Mouse (Mus musculus) hindbrain, postnatal 0 days (tissue): ENCODE measurements at regions not wholly inside any gene's neighbourhood (a gene's known extent, or its start where the extent isn't known, plus 50 kb on each side); places are given as distances from the start of the nearest gene placed in this dataset.
A peak's percentile ranks its signal among the peaks of the same experiment; 100 is the strongest.
"Not testable (repeated sequence)": the region's sequence is repeated elsewhere in the genome, so short reads cannot be mapped to it uniquely, and the experiment has no call there.

ENCODE experiments used
- ATAC-seq: fragments of 200-750 bp; cut with Nextera tagmentation; 2 replicates; pipeline ENCODE4 v1.8.0; 2017; ENCODE audit warnings: mild to moderate bottlenecking, moderate TSS enrichment, moderate library complexity
- DNase-seq: peaks from one replicate; pipeline ENCODE4 v3.0.0-alpha.2; 2015; ENCODE audit warnings: low spot score
- H3K27ac ChIP-seq: fragments of 300-500 bp; sonication (generic); 2 replicates; pipeline ENCODE4 v1.5.1; 2014; ENCODE audit warnings: mild to moderate bottlenecking
- H3K27me3 ChIP-seq: fragments of 300-500 bp; sonication (generic); 2 replicates; pipeline ENCODE4 v1.6.1; 2014; ENCODE audit warnings: low read length, mixed read lengths; ENCODE audit not compliant: insufficient read depth
- H3K36me3 ChIP-seq: fragments of 300-500 bp; sonication (generic); 2 replicates; pipeline ENCODE4 v1.6.1; 2014; ENCODE audit warnings: low read length, mixed read lengths; ENCODE audit not compliant: insufficient read depth
- H3K4me1 ChIP-seq: fragments of 300-500 bp; sonication (generic); 2 replicates; pipeline ENCODE4 v1.6.1; 2014; ENCODE audit warnings: antibody characterized with exemption, low read length, mixed read lengths; ENCODE audit not compliant: insufficient read depth
- H3K4me2 ChIP-seq: fragments of 300-500 bp; sonication (generic); 2 replicates; pipeline ENCODE4 v1.6.1; 2014; ENCODE audit warnings: low read depth, mild to moderate bottlenecking, low read length, moderate library complexity, mixed read lengths
- H3K4me3 ChIP-seq: fragments of 300-500 bp; sonication (generic); 2 replicates; pipeline ENCODE4 v1.5.1; 2014; ENCODE audit warnings: low read length
- H3K9ac ChIP-seq: fragments of 300-500 bp; sonication (generic); replicated peaks from 2 replicates; pipeline ENCODE4 v1.6.1; 2014; ENCODE audit warnings: mild to moderate bottlenecking, low read length, moderate library complexity, mixed read lengths
- H3K9me3 ChIP-seq: fragments of 300-500 bp; sonication (generic); 2 replicates; pipeline ENCODE4 v1.6.1; 2016; ENCODE audit warnings: low read length, mixed read lengths
- CTCF ChIP-seq: IDR thresholded peaks from 2 replicates; pipeline ENCODE4 v1.5.1; 2016; ENCODE audit warnings: antibody characterized with exemption, control low read depth, low read depth
- WGBS: fragments of 180-500 bp; shearing (Covaris S2); extraction: QIAGEN DNeasy Blood & Tissue Kit; methylation state at CpG from one replicate; pipeline ENCODE4 v1.1.7; 2014; 5-methylcytosine and 5-hydroxymethylcytosine counted together

DNA sequence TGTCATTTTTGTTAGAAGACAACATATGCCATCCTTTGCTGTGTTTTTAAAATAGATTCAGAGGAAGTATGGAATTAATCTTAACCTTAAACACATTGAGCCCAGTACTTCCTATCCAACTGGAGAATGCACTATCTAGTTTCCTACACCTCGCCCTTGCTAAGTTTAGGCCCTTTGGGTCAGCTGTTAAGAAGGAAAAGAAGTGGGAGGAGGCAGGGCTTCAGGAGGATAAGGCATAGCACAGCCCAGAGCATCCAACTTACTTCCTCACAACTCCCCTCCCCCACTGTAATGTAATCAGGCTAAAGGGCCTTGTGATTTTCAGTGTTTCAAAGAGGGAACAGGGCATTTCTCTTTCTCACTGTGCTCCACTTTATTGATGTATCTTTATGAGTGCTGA lies 88.7 kb upstream of the Vav3 start:
- TF ChIP-seq CTCF, result no peak
- H3K27ac ChIP-seq, result no peak overlapping the region
- ATAC-seq, result no peak
- no peaks in the 10 kb centered on the region for H3K36me3 ChIP-seq
- no peak for DNase-seq
- no peak overlapping the region for H3K9ac ChIP-seq
- no peaks in the 10 kb centered on the region for H3K4me1 ChIP-seq
- H3K9me3 ChIP-seq, result no peaks in the 10 kb centered on the region
- H3K4me2 ChIP-seq, result no peak overlapping the region
- H3K4me3 ChIP-seq, result no peak overlapping the region
- 75% methylated on average over 1 of the region's 1 CpGs for WGBS
- no peaks in the 10 kb centered on the region for H3K27me3 ChIP-seq

DNA sequence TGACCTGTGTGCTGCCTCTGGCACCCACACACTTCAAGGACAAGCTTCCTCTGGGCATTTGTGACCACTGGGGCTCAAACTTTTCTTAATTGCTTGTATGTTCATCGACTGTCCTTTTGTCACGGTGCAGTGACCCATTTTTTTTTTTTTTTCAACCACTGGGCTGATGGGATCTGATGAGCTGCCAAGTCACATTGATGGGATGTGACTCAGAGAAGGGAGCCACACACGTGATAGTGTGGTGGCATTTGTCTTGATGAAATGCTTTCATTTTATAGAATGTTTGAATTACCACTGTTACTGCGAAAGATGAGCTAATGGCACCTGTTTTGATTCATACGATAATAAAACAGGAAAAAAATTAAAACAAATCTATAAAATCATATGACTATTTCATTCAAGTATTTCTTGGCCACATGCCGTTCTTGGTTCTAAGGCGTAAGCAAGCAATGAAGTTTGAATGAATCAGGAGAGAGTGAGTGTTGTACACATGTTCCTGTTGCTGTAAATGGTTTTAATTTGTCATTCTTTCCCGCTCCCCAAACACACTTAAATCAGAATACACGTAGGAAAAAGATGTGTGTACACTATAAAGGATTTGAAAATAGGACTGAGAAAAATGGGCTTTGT lies 86.3 kb upstream of the Vav3 start:
- Histone ChIP-seq H3K4me1 (no peaks in the 10 kb centered on the region), H3K4me3 (no peak overlapping the region), H3K4me2 (no peak overlapping the region), H3K36me3 (no peaks in the 10 kb centered on the region), H3K9me3 (no peaks in the 10 kb centered on the region), H3K9ac (no peak overlapping the region), H3K27ac (no peak overlapping the region), H3K27me3 (no peaks in the 10 kb centered on the region)
- TF ChIP-seq CTCF, result no peak
- ATAC-seq (0 out of 2 replicates have a peak, but pooled peaks have one; percentile 18), DNase-seq (no peak)
- 62% methylated on average over 9 of the region's 9 CpGs for WGBS

DNA sequence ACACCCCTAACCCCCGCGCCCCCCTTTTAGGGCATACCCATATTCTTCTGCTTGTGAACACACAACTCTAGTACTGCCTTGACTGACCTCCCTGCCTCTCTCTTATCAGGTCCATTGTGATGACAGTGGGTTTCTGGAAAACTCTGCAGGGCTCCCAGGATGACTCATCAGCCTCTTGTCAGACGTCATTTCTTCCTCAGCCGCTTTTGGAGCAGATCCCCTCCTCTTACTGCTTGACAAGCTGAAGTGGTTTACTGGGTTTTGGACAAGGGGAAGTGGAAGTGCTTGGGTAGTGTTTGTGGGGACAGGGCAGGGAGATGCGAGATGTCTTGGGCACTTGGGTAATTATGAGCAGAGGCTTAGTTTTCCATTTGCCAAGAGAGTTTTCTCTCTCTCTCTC lies 85.5 kb upstream of the Vav3 start:
- H3K36me3 ChIP-seq, result no peaks in the 10 kb centered on the region
- H3K27ac ChIP-seq, result no peak overlapping the region
- ATAC-seq (no peak), DNase-seq (no peak)
- no peak overlapping the region for H3K4me3 ChIP-seq
- no peaks in the 10 kb centered on the region for H3K9me3 ChIP-seq
- no peak overlapping the region for H3K4me2 ChIP-seq
- no peaks in the 10 kb centered on the region for H3K4me1 ChIP-seq
- no peak overlapping the region for H3K9ac ChIP-seq
- WGBS, result 77% methylated on average over 5 of the region's 5 CpGs
- no peaks in the 10 kb centered on the region for H3K27me3 ChIP-seq
- no peak for TF ChIP-seq CTCF

DNA sequence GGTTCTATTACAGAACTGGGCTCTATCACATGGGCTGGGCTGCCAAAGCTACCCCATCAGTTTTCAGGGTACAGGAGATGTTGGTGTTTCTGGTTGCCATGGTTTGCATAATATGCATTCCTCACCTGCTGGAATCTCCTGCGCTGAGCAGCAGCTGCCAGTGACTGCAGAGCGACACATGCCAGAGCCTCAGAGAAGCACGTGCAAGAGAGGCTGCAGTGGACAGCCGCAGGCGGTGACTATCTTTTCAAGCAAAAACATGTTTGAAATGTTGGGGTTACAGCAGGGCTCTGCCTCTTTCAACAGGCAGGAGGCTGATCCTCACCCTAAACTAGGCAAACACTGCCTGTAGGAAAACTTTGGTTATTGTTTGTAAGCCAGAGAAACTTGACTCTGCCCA lies 83.7 kb upstream of the Vav3 start:
- no peak for DNase-seq
- Histone ChIP-seq H3K4me1 (no peaks in the 10 kb centered on the region), H3K4me2 (no peak overlapping the region), H3K4me3 (no peak overlapping the region), H3K9ac (no peak overlapping the region), H3K36me3 (no peaks in the 10 kb centered on the region), H3K27ac (no peak overlapping the region), H3K27me3 (no peaks in the 10 kb centered on the region), H3K9me3 (no peaks in the 10 kb centered on the region)
- no peak for ATAC-seq
- no peak for TF ChIP-seq CTCF
- 67% methylated on average over 5 of the region's 5 CpGs for WGBS

DNA sequence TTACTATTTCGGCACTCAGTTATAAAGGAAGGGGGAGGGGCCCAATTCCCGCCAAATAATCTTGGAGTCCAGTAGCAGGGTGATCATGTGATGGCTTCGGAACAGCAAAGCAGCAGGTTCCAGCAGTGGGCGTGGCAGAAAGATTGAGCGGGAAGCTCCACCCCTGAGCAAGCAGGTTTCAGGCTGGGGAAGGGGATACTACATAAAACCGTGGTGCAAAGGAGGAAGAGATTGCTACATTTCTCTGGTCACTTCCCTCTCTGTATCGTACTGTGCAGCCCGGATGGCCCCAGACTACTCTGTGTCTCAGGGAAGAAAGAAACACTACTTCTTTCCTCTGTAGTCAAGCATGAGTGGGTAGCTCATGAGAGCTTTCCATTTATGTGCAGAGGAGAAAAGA lies 73.5 kb upstream of the Vav3 start:
- H3K27me3 ChIP-seq, H3K4me3 ChIP-seq, H3K9me3 ChIP-seq, DNase-seq, H3K36me3 ChIP-seq, H3K27ac ChIP-seq, H3K4me1 ChIP-seq, H3K4me2 ChIP-seq, ATAC-seq, H3K9ac ChIP-seq: not testable (repeated sequence)
- WGBS, result 78% methylated on average over 7 of the region's 8 CpGs

DNA sequence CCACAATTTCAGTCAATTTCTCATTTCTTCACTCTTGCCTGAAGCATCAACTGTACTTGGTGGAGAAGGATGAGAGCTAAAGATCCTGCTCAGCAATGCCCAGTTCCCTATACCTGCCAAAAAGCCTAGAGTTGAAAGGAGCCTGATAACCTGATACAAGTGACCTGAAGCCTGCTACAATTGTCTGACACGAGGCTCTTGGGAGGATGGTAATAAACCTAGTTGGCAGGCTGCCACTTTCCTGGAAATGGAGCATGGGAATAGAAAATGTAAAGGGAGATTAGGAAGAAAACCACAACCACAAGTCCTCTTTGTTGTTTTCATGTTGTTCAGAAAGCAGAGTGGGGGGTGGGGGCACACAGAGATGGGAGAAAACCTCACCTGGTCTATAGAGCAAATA lies 69.7 kb upstream of the Vav3 start:
- no peak for TF ChIP-seq CTCF
- no peak overlapping the region for H3K4me3 ChIP-seq
- no peaks in the 10 kb centered on the region for H3K27me3 ChIP-seq
- no peak overlapping the region for H3K27ac ChIP-seq
- no peaks in the 10 kb centered on the region for H3K4me1 ChIP-seq
- H3K9ac ChIP-seq, result no peak overlapping the region
- DNase-seq (peak; percentile 42), ATAC-seq (no peak)
- H3K4me2 ChIP-seq, result no peak overlapping the region
- WGBS, result 10% methylated on average over 1 of the region's 1 CpGs
- no peaks in the 10 kb centered on the region for H3K9me3 ChIP-seq
- no peaks in the 10 kb centered on the region for H3K36me3 ChIP-seq

DNA sequence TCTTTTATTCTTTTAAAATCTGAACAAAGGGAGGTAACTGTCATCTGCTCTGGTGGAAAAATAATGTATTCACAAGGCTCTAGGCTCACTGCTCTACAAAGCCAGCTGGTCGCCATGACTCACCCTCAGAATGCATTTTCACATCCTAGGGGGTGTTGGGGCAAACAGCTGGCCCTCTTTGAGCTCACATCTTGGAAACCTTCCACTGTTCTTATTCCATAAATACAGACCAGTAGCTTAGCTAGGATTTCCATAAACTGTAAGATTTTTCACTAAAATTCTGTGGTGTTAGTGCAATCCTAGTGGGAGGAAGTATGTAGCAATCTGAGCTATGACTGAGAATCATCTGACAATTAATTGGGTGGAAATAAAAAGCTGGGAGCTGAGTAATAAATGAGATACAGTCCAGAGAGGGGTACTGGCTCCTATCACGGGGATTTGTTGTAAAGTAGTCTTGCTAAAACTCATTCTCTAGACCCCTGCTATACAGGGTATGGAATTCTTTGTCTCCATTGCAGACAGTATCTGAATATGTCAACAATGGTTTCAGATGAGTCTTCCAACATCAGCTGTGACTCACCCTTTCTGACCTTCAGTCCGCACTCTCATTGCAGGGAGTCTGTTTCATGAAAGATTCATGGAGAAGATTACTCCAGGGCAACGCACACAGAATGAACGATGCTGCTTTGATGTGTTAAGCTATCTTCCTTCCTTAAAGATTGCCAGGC lies 67.2 kb upstream of the Vav3 start:
- H3K27ac ChIP-seq, result no peak overlapping the region
- no peak for ATAC-seq

More for the DNA sequence above, 67.2 kb upstream of the Vav3 start:
- WGBS, result 23% methylated on average over 5 of the region's 5 CpGs
- H3K9ac ChIP-seq, result no peak overlapping the region
- no peak overlapping the region for H3K4me3 ChIP-seq
- TF ChIP-seq CTCF, result no peak
- H3K9me3 ChIP-seq, result no peaks in the 10 kb centered on the region
- no peaks in the 10 kb centered on the region for H3K4me1 ChIP-seq
- H3K36me3 ChIP-seq, result no peaks in the 10 kb centered on the region
- no peak overlapping the region for H3K4me2 ChIP-seq
- H3K27me3 ChIP-seq, result no peaks in the 10 kb centered on the region
- no peak for DNase-seq
